Mouse (Mus musculus): Measurements from ENCODE around the gene Kcnh6. TPM values are rescaled to one million over a fixed set of nuclear protein-coding genes. Genes with fewer than 3 reads are reported as not detected.
A peak's percentile ranks its signal among the peaks of the same experiment; 100 is the strongest.

Gene Kcnh6
- polyA plus RNA-seq, 3 experiments from 2014 or later: 0.16 TPM; not detected in 2

- ATAC-seq: peak; percentile 9
Measured at GRCm38 (mm10) chr11:106065073-106065922, 57.4 kb downstream of the Kcnh6 start.

- peak; percentile 97 for ATAC-seq
Measured at GRCm38 (mm10) chr11:106065923-106066571, 58.1 kb downstream of the Kcnh6 start, which contains the start of gene Taco1. Gene Taco1, plus strand, starts transcription at chr11:106066061.

- ATAC-seq: peak; percentile 6
Measured at GRCm38 (mm10) chr11:106066616-106067015, 58.7 kb downstream of the Kcnh6 start.

GRCm38 (mm10) chr11:106073774-106074173, 65.8 kb downstream of the Kcnh6 start:
- ATAC-seq: no peak

GRCm38 (mm10) chr11:106076321-106076720, 68.4 kb downstream of the Kcnh6 start:
- ATAC-seq: peak; percentile 71

Other genes with a start within 250 kb of the Kcnh6 start
- 1 to 10 TPM in 2 of 3 experiments, under 1 TPM in 1; 0.34 to 1.8 (median 1.3) TPM for gene Cyb561, start 54.8 kb upstream of the Kcnh6 start, polyA plus RNA-seq (2017; shearing (Covaris generic))
- not detected for gene Ace, start 40.2 kb upstream of the Kcnh6 start, polyA plus RNA-seq (2017; shearing (Covaris generic))
- gene Ace3, start 13.4 kb upstream of the Kcnh6 start, polyA plus RNA-seq (2017; shearing (Covaris generic)): not detected
- gene Dcaf7, start 28.7 kb downstream of the Kcnh6 start, polyA plus RNA-seq (2017; shearing (Covaris generic)): 10 to 100 TPM; 18.5 to 25.5 (median 22.3) TPM
- 10 to 100 TPM in 2 of 3 experiments, 1 to 10 TPM in 1; 7.7 to 14.5 (median 13.3) TPM for gene Taco1, start 57.9 kb downstream of the Kcnh6 start, polyA plus RNA-seq (2017; shearing (Covaris generic))
- 10 to 100 TPM; 11.5 to 33.4 (median 33.3) TPM for gene Map3k3, start 76.5 kb downstream of the Kcnh6 start, polyA plus RNA-seq (2017; shearing (Covaris generic))
- gene Gm10840, start 152.7 kb downstream of the Kcnh6 start, polyA plus RNA-seq (2017; shearing (Covaris generic)): not detected
- 100 to 1,000 TPM; 535 to 666 (median 652) TPM for gene Limd2, start 152.7 kb downstream of the Kcnh6 start, polyA plus RNA-seq (2017; shearing (Covaris generic))
- gene Strada, start 194.0 kb downstream of the Kcnh6 start, polyA plus RNA-seq (2017; shearing (Covaris generic)): 10 to 100 TPM; 28.1 to 45.4 (median 37.4) TPM
- gene Ccdc47, start 208.2 kb downstream of the Kcnh6 start, polyA plus RNA-seq (2017; shearing (Covaris generic)): 10 to 100 TPM; 77.0 to 93.9 (median 77.0) TPM
- gene Ddx42, start 208.8 kb downstream of the Kcnh6 start, polyA plus RNA-seq (2017; shearing (Covaris generic)): 10 to 100 TPM; 55.6 to 92.5 (median 83.3) TPM
- gene Ftsj3, start 248.0 kb downstream of the Kcnh6 start, polyA plus RNA-seq (2017; shearing (Covaris generic)): 10 to 100 TPM; 31.7 to 66.8 (median 55.9) TPM
- 100 to 1,000 TPM; 145 to 157 (median 154) TPM for gene Psmc5, start 248.0 kb downstream of the Kcnh6 start, polyA plus RNA-seq (2017; shearing (Covaris generic))

Measured in inflammation-experienced regulatory T-cells, adult 6 months (primary cell).